Mouse (Mus musculus) stomach, embryonic 14.5 days (tissue): ENCODE results near the gene Gm9844. TPM values are rescaled to one million over a fixed set of nuclear protein-coding genes. Genes with fewer than 3 reads are reported as not detected.

Source experiments
- ATAC-seq: fragments of 200-750 bp; cut with Nextera tagmentation; 2 replicates; pipeline ENCODE4 v1.8.0; 2017; ENCODE audit warnings: low read depth, moderate TSS enrichment; ENCODE audit not compliant: insufficient number of reproducible peaks, insufficient read depth, low FRiP score
- H3K27ac ChIP-seq: fragments of 300-500 bp; sonication (generic); 2 replicates; pipeline ENCODE4 v1.5.1; 2014; ENCODE audit warnings: mild to moderate bottlenecking, low read length, moderate library complexity, mixed read lengths
- H3K27me3 ChIP-seq: fragments of 300-500 bp; sonication (generic); 2 replicates; pipeline ENCODE4 v1.6.1; 2014; ENCODE audit warnings: low read length, control low read depth, mixed read lengths; ENCODE audit not compliant: control insufficient read depth, insufficient read depth
- H3K36me3 ChIP-seq: fragments of 300-500 bp; sonication (generic); 2 replicates; pipeline ENCODE4 v1.6.1; 2014; ENCODE audit warnings: mild to moderate bottlenecking, control low read depth, low read length, moderate library complexity, mixed read lengths; ENCODE audit not compliant: control insufficient read depth, insufficient read depth
- H3K4me1 ChIP-seq: fragments of 300-500 bp; sonication (generic); 2 replicates; pipeline ENCODE4 v1.6.1; 2014; ENCODE audit warnings: low read length, control low read depth, mixed read lengths; ENCODE audit not compliant: control insufficient read depth, insufficient read depth
- H3K4me2 ChIP-seq: fragments of 300-500 bp; sonication (generic); replicated peaks from 2 replicates; pipeline ENCODE4 v1.6.1; 2014; ENCODE audit warnings: low read depth, low read length, control low read depth
- H3K4me3 ChIP-seq: fragments of 300-500 bp; sonication (generic); 2 replicates; pipeline ENCODE4 v1.5.1; 2014; ENCODE audit warnings: low read depth, low read length, control low read depth
- H3K9ac ChIP-seq: fragments of 300-500 bp; sonication (generic); replicated peaks from 2 replicates; pipeline ENCODE4 v1.6.1; 2014; ENCODE audit warnings: low read depth, mild to moderate bottlenecking, control low read depth, low read length, moderate library complexity, mixed read lengths
- H3K9me3 ChIP-seq: fragments of 300-500 bp; sonication (generic); 2 replicates; pipeline ENCODE4 v1.6.1; 2016; ENCODE audit warnings: low read depth, low read length, control low read depth; ENCODE audit not compliant: control insufficient read depth
- WGBS: fragments of 180-500 bp; shearing (Covaris S2); extraction: QIAGEN DNeasy Blood & Tissue Kit; methylation state at CpG from one replicate; pipeline ENCODE4 v1.1.7; 2014; 5-methylcytosine and 5-hydroxymethylcytosine counted together
- polyA plus RNA-seq: library from polyadenylated mRNA; unstranded; fragments of >200 nt; fragmentation: Nextera tagmentation; extraction: Ambion mirVana; gene quantifications from 2 replicates; pipeline ENCODE4 v1.2.1, GENCODE M21; 2014

The Gm9844 gene
- polyA plus RNA-seq, 1 experiment from 2014 or later, result 16.7 TPM

DNA sequence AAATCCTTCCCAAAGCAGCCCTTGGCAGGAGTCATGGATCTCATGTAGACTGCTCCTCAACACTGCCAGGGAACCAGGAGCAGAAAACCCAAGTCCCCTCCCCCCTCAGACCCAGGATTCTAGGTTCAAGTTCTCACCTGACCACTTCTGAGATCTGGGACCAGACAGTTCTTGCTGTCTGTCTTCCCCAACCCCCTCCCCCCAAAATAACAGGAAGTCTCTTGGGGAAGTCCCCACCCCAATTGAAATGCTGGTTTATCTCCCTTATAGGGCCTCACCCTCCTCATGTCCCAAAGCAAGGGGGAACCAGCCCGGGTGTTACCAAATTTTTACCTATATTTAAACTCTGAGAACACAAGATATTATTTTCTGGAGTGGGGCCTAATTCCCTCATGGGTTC, 39.8 kb downstream of the Gm9844 start:
- no peaks in the 10 kb centered on the region for H3K27me3 ChIP-seq
- no peak overlapping the region for H3K9ac ChIP-seq
- peaks cover 18% of the 10 kb centered on the region for H3K4me1 ChIP-seq
- no peaks in the 10 kb centered on the region for H3K36me3 ChIP-seq
- H3K4me3 ChIP-seq, result no peak overlapping the region
- no peak overlapping the region for H3K4me2 ChIP-seq
- H3K27ac ChIP-seq, result no peak overlapping the region
- no peaks in the 10 kb centered on the region for H3K9me3 ChIP-seq
- 60% methylated on average over 1 of the region's 1 CpGs for WGBS
- ATAC-seq, result no peak

GRCm38 (mm10) chr7:24902264-24902629, 40.2 kb downstream of the Gm9844 start:
- 49% methylated on average over 2 of the region's 2 CpGs for WGBS
- Histone ChIP-seq H3K4me1 (peaks cover 22% of the 10 kb centered on the region), H3K36me3 (no peaks in the 10 kb centered on the region), H3K27me3 (no peaks in the 10 kb centered on the region), H3K4me2 (peak overlapping the region; percentile 71), H3K9ac (peak overlapping the region; percentile 72), H3K4me3 (peak overlapping the region; percentile 70), H3K27ac (peak overlapping the region; percentile 86), H3K9me3 (no peaks in the 10 kb centered on the region)
- ATAC-seq, result no peak

DNA sequence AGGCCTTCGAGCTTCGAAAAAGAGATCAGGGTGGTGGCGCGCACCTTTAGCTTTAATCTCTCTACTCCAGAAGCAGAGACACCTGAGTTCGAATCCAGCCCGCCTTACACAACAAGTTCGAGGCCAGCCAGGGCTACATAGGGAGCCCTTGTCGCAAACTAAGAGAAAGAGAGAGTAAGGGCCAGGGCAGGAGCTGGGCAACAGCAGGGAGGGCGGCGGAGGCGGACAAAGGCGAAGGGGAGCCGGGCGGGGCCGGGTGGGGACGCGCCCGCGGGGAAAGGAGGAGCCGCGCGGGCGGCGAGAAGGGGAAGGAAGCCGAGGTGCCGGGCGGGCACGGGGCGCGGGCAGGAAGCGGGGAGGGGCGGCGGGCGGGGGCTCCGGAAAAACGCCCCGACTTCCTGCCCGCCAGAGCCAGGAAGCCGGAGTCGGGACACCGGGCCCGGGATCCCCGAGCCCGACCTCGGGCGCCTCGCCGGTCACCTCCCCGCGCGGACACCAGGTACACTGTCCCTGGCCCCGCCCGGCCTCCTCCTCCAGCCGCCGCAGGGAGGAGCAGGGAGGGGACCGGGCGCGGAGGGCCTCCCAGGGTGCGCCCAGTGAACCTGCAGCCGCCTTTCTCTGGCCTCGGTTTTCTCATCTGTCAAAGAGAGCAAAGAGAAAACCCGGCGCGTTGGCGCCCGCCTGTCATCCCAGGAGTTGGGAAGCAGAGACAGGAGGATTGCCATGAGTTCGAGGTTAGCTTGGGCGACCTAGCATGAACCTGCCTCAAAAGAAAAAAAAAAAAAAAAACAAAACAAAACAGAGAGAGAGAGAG, 40.8 kb downstream of the Gm9844 start, which contains the start of gene Arhgef1:
Gene Arhgef1 (plus strand): TSS at position 283 of the 814 bp plus-strand sequence.
- H3K36me3 ChIP-seq, result peaks cover 2% of the 10 kb centered on the region; the same call in 1 of the 2 replicates
- ATAC-seq, result peak; percentile 11; the same call in 1 of the 2 replicates
- peak within 1 kb of the TSS; percentile 71 for H3K4me2 ChIP-seq
- no peaks in the 10 kb centered on the region for H3K27me3 ChIP-seq
- no peaks in the 10 kb centered on the region for H3K9me3 ChIP-seq
- peak within 1 kb of the TSS; percentile 86 for H3K27ac ChIP-seq
- H3K4me3 ChIP-seq, result peak within 1 kb of the TSS; percentile 70
- peak within 1 kb of the TSS; percentile 72 for H3K9ac ChIP-seq
- H3K4me1 ChIP-seq, result peaks cover 24% of the 10 kb centered on the region
- WGBS, result 6% methylated on average over 44 of the region's 68 CpGs

DNA sequence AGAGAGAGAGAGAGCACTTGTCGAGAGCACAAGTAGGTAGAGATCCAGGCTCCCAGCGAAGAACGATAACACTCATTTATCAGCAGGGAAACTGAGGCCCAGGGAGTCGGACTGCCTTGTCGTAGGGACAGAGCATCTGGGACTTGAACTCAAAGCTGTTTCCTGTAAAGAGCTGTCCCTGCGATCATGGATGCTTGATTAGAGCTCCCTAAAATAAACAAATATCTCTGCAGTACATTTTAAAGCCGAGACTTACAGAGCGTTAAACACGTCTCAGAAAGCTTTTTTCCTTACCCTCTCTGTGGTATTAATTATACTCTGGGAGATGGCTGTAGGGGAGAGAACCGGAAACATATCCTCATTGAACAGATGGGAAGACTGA, 41.4 kb downstream of the Gm9844 start:
- peak overlapping the region; percentile 71 for H3K4me2 ChIP-seq
- peaks cover 24% of the 10 kb centered on the region for H3K4me1 ChIP-seq
- H3K27ac ChIP-seq, result peak overlapping the region; percentile 86; the same call in 1 of the 2 replicates
- no peaks in the 10 kb centered on the region for H3K9me3 ChIP-seq
- H3K4me3 ChIP-seq, result peak overlapping the region; percentile 70
- H3K27me3 ChIP-seq, result no peaks in the 10 kb centered on the region
- no peak for ATAC-seq
- 21% methylated on average over 10 of the region's 10 CpGs for WGBS
- peaks cover 8% of the 10 kb centered on the region for H3K36me3 ChIP-seq
- H3K9ac ChIP-seq, result peak overlapping the region; percentile 72

GRCm38 (mm10) chr7:24904070-24904483, 42.1 kb downstream of the Gm9844 start:
- Histone ChIP-seq H3K9me3 (no peaks in the 10 kb centered on the region), H3K36me3 (peaks cover 15% of the 10 kb centered on the region), H3K4me3 (peak overlapping the region; percentile 70), H3K27me3 (no peaks in the 10 kb centered on the region), H3K27ac (peak overlapping the region; percentile 66; the same call in 1 of the 2 replicates), H3K4me2 (peak overlapping the region; percentile 71), H3K9ac (peak overlapping the region; percentile 58), H3K4me1 (peaks cover 24% of the 10 kb centered on the region)
- under 1% methylated on average over 30 of the region's 30 CpGs for WGBS
- peak; percentile 95 for ATAC-seq

DNA sequence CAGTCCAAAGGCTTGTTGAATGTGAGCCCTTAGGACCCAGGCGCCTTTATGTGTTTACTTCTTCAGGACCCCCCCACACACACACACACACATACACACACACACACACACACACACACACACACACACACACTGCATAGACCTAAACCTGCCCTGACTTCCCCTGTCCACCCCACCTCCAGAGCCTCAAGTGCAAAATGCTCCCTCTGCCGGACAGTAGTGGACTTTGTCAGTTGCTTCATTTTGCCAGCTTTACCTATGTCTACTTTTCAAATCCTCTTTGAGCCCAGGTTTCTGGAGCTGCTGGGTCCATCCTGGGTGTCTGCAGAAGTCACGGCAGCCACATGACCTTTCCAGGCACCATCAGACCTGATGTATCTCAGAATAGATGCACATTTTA, 42.9 kb downstream of the Gm9844 start:
- WGBS, result 14% methylated on average over 3 of the region's 3 CpGs
- peak overlapping the region; percentile 71 for H3K4me2 ChIP-seq
- H3K9ac ChIP-seq, result peak overlapping the region; percentile 58; the same call in 1 of the 2 replicates
- peaks cover 20% of the 10 kb centered on the region for H3K36me3 ChIP-seq
- peak overlapping the region; percentile 70 for H3K4me3 ChIP-seq
- no peak overlapping the region for H3K27ac ChIP-seq
- H3K4me1 ChIP-seq, result peaks cover 24% of the 10 kb centered on the region
- no peaks in the 10 kb centered on the region for H3K9me3 ChIP-seq
- H3K27me3 ChIP-seq, result no peaks in the 10 kb centered on the region
- ATAC-seq, result peak; percentile 16; the same call in 1 of the 2 replicates

DNA sequence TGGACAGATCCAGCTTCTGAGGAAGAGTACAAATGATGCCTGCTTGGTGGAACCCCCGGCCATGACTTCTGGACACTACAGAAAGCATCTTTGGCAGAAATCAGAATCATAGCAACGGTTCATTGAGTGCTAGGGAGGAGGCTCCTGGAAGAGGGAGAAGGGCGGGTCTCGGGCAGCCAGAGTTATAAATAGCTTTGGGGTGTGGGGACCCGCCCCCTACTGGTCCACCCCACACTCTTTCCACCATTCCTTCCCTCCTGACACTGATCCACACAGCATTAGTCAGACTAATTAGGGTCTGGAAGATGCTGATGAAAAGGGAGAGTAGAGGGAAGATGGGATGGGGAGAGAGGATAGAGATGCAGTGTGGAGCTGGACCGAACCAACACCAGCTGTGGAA, 44.5 kb downstream of the Gm9844 start:
- no peak overlapping the region for H3K27ac ChIP-seq
- 28% methylated on average over 6 of the region's 6 CpGs for WGBS
- H3K4me3 ChIP-seq, result no peak overlapping the region
- H3K9ac ChIP-seq, result no peak overlapping the region
- no peaks in the 10 kb centered on the region for H3K27me3 ChIP-seq
- H3K9me3 ChIP-seq, result no peaks in the 10 kb centered on the region
- H3K36me3 ChIP-seq, result peaks cover 20% of the 10 kb centered on the region
- peaks cover 24% of the 10 kb centered on the region for H3K4me1 ChIP-seq
- no peak for ATAC-seq
- H3K4me2 ChIP-seq, result no peak overlapping the region

- peak; percentile 29; the same call in 1 of the 2 replicates for ATAC-seq
- no peaks in the 10 kb centered on the region for H3K27me3 ChIP-seq
- no peak overlapping the region; the same call in 1 of the 2 replicates for H3K4me2 ChIP-seq
- peaks cover 22% of the 10 kb centered on the region for H3K4me1 ChIP-seq
- peaks cover 22% of the 10 kb centered on the region for H3K36me3 ChIP-seq
- H3K4me3 ChIP-seq, result no peak overlapping the region
- H3K27ac ChIP-seq, result peak overlapping the region; percentile 16; the same call in 1 of the 2 replicates
- 34% methylated on average over 13 of the region's 13 CpGs for WGBS
- no peaks in the 10 kb centered on the region for H3K9me3 ChIP-seq
- H3K9ac ChIP-seq, result no peak overlapping the region; the same call in 1 of the 2 replicates
These were observed 45.3 kb downstream of the Gm9844 start for GRCm38 (mm10) chr7:24907211-24907748.
